Mouse (Mus musculus): ENCODE data around the gene Acod1. TPM values are rescaled to one million over a fixed set of nuclear protein-coding genes. Genes with fewer than 3 reads are reported as not detected.
A peak's percentile ranks its signal among the peaks of the same experiment; 100 is the strongest.

Gene Acod1
- polyA plus RNA-seq, 1 experiment from 2014 or later, result not detected

GRCm38 (mm10) chr14:103098587-103099235, 51.9 kb downstream of the Acod1 start:
- H3K27me3 ChIP-seq (ENCODE audit: insufficient read depth, low read length), result no peaks in the 10 kb centered on the region
- peak overlapping the region; percentile 100 for H3K27ac ChIP-seq
- DNase-seq (ENCODE audit: low spot score), result peak; percentile 82
- peaks cover 5% of the 10 kb centered on the region for H3K36me3 ChIP-seq (ENCODE audit: insufficient read depth, low read length)
- WGBS, result under 1% methylated on average over 75 of the region's 86 CpGs
- H3K4me1 ChIP-seq (replicated peaks; ENCODE audit: insufficient read depth, low read length), result 0 out of 2 replicates have a peak, but pooled peaks cover 3% of the 10 kb centered on the region
- peak overlapping the region; percentile 71 for H3K4me2 ChIP-seq (ENCODE audit: low read length)
- H3K9ac ChIP-seq (ENCODE audit: low read depth, low read length), result peak overlapping the region; percentile 100
- peak; percentile 64 for ATAC-seq (replicated peaks; ENCODE audit: low FRiP score, low read depth)
- no peak for TF ChIP-seq CTCF (IDR thresholded peaks at IDR 0.05; ENCODE audit: low read depth)
- H3K4me3 ChIP-seq (replicated peaks; ENCODE audit: low read depth, low read length), result peak overlapping the region; percentile 96
- H3K9me3 ChIP-seq (replicated peaks; ENCODE audit: low read length), result no peaks in the 10 kb centered on the region

GRCm38 (mm10) chr14:103099238-103099933, 52.6 kb downstream of the Acod1 start, which contains the start of gene Fbxl3:
Fbxl3 (minus strand) TSS chr14:103099566.
- H3K27ac ChIP-seq, result peak within 1 kb of the TSS; percentile 100
- under 1% methylated on average over 70 of the region's 88 CpGs for WGBS

GRCm38 (mm10) chr14:103100296-103100695, 53.5 kb downstream of the Acod1 start:
- Histone ChIP-seq H3K4me3 (replicated peaks; ENCODE audit: low read depth, low read length) (peak overlapping the region; percentile 96; the same call in 1 of the 2 replicates), H3K9me3 (replicated peaks; ENCODE audit: low read length) (no peaks in the 10 kb centered on the region), H3K27ac (no peak overlapping the region), H3K36me3 (ENCODE audit: insufficient read depth, low read length) (peaks cover 5% of the 10 kb centered on the region), H3K9ac (ENCODE audit: low read depth, low read length) (no peak overlapping the region), H3K4me1 (replicated peaks; ENCODE audit: insufficient read depth, low read length) (0 out of 2 replicates have a peak, but pooled peaks cover 3% of the 10 kb centered on the region), H3K27me3 (ENCODE audit: insufficient read depth, low read length) (no peaks in the 10 kb centered on the region), H3K4me2 (ENCODE audit: low read length) (peak overlapping the region; percentile 71)
- TF ChIP-seq CTCF (IDR thresholded peaks at IDR 0.05; ENCODE audit: low read depth), result no peak
- WGBS, result 77% methylated on average over 13 of the region's 13 CpGs
- ATAC-seq (replicated peaks; ENCODE audit: low FRiP score, low read depth) (no peak), DNase-seq (ENCODE audit: low spot score) (no peak)

More at GRCm38 (mm10) chr14:103099238-103099933, 52.6 kb downstream of the Acod1 start, which contains the start of gene Fbxl3:
- peak; percentile 93 for ATAC-seq (replicated peaks; ENCODE audit: low FRiP score, low read depth)
- peaks cover 5% of the 10 kb centered on the region for H3K36me3 ChIP-seq (ENCODE audit: insufficient read depth, low read length)
- peak within 1 kb of the TSS; percentile 100 for H3K9ac ChIP-seq (ENCODE audit: low read depth, low read length)
- no peak for TF ChIP-seq CTCF (IDR thresholded peaks at IDR 0.05; ENCODE audit: low read depth)
- no peaks in the 10 kb centered on the region for H3K27me3 ChIP-seq (ENCODE audit: insufficient read depth, low read length)
- H3K4me3 ChIP-seq (replicated peaks; ENCODE audit: low read depth, low read length), result peak within 1 kb of the TSS; percentile 96
- H3K4me2 ChIP-seq (ENCODE audit: low read length), result peak within 1 kb of the TSS; percentile 71
- H3K4me1 ChIP-seq (replicated peaks; ENCODE audit: insufficient read depth, low read length), result 0 out of 2 replicates have a peak, but pooled peaks cover 3% of the 10 kb centered on the region
- no peaks in the 10 kb centered on the region for H3K9me3 ChIP-seq (replicated peaks; ENCODE audit: low read length)
- DNase-seq (ENCODE audit: low spot score), result peak; percentile 96

- TF ChIP-seq CTCF (IDR thresholded peaks at IDR 0.05; ENCODE audit: low read depth), result no peak
- 59% methylated on average over 3 of the region's 3 CpGs for WGBS
- H3K36me3 ChIP-seq (ENCODE audit: insufficient read depth, low read length), result peaks cover 5% of the 10 kb centered on the region; the same call in 1 of the 2 replicates
- H3K4me1 ChIP-seq (replicated peaks; ENCODE audit: insufficient read depth, low read length), result 0 out of 2 replicates have a peak, but pooled peaks cover 3% of the 10 kb centered on the region
- no peaks in the 10 kb centered on the region for H3K27me3 ChIP-seq (ENCODE audit: insufficient read depth, low read length)
- no peak for DNase-seq (ENCODE audit: low spot score)
- H3K4me3 ChIP-seq (replicated peaks; ENCODE audit: low read depth, low read length), result no peak overlapping the region
- H3K9ac ChIP-seq (ENCODE audit: low read depth, low read length), result no peak overlapping the region
- peak overlapping the region; percentile 47; the same call in 1 of the 2 replicates for H3K27ac ChIP-seq
- no peak for ATAC-seq (replicated peaks; ENCODE audit: low FRiP score, low read depth)
- H3K9me3 ChIP-seq (replicated peaks; ENCODE audit: low read length), result no peaks in the 10 kb centered on the region
- no peak overlapping the region for H3K4me2 ChIP-seq (ENCODE audit: low read length)
These were observed 54.4 kb downstream of the Acod1 start for GRCm38 (mm10) chr14:103101171-103101570.

GRCm38 (mm10) chr14:103102246-103102645, 55.5 kb downstream of the Acod1 start:
- WGBS, result 41% methylated on average over 6 of the region's 6 CpGs
- H3K4me2 ChIP-seq (ENCODE audit: low read length), result no peak overlapping the region
- 0 out of 2 replicates have a peak, but pooled peaks cover 2% of the 10 kb centered on the region for H3K4me1 ChIP-seq (replicated peaks; ENCODE audit: insufficient read depth, low read length)
- peak; percentile 18 for DNase-seq (ENCODE audit: low spot score)
- TF ChIP-seq CTCF (IDR thresholded peaks at IDR 0.05; ENCODE audit: low read depth), result no peak
- H3K9me3 ChIP-seq (replicated peaks; ENCODE audit: low read length), result no peaks in the 10 kb centered on the region
- ATAC-seq (replicated peaks; ENCODE audit: low FRiP score, low read depth), result peak; percentile 48
- H3K4me3 ChIP-seq (replicated peaks; ENCODE audit: low read depth, low read length), result no peak overlapping the region
- H3K27me3 ChIP-seq (ENCODE audit: insufficient read depth, low read length), result no peaks in the 10 kb centered on the region
- no peaks in the 10 kb centered on the region for H3K36me3 ChIP-seq (ENCODE audit: insufficient read depth, low read length)
- no peak overlapping the region for H3K9ac ChIP-seq (ENCODE audit: low read depth, low read length)
- 0 out of 2 replicates have a peak overlapping the region, but pooled peaks have one; percentile 31 for H3K27ac ChIP-seq

- H3K4me2 ChIP-seq (ENCODE audit: low read length), result no peak overlapping the region
- no peaks in the 10 kb centered on the region for H3K4me1 ChIP-seq (replicated peaks; ENCODE audit: insufficient read depth, low read length)
- no peak overlapping the region for H3K9ac ChIP-seq (ENCODE audit: low read depth, low read length)
- DNase-seq (ENCODE audit: low spot score), result no peak
- no peak for TF ChIP-seq CTCF (IDR thresholded peaks at IDR 0.05; ENCODE audit: low read depth)
- WGBS, result 70% methylated on average over 10 of the region's 10 CpGs
- H3K27ac ChIP-seq, result 0 out of 2 replicates have a peak overlapping the region, but pooled peaks have one; percentile 31
- H3K4me3 ChIP-seq (replicated peaks; ENCODE audit: low read depth, low read length), result no peak overlapping the region
- ATAC-seq (replicated peaks; ENCODE audit: low FRiP score, low read depth), result no peak
- H3K36me3 ChIP-seq (ENCODE audit: insufficient read depth, low read length), result no peaks in the 10 kb centered on the region
- no peaks in the 10 kb centered on the region for H3K9me3 ChIP-seq (replicated peaks; ENCODE audit: low read length)
- H3K27me3 ChIP-seq (ENCODE audit: insufficient read depth, low read length), result no peaks in the 10 kb centered on the region
These were observed 56.1 kb downstream of the Acod1 start for GRCm38 (mm10) chr14:103102731-103103335.

Other genes starting within 250 kb of the Acod1 start
- gene Kctd12, start 64.3 kb upstream of the Acod1 start, polyA plus RNA-seq (2015; fragmentation: Nextera tagmentation; extraction: Ambion mirVana), result 8.6 and 8.7 TPM in 2 replicates
- gene Cln5, start 23.2 kb downstream of the Acod1 start, polyA plus RNA-seq (2015; fragmentation: Nextera tagmentation; extraction: Ambion mirVana), result 32.7 and 36.2 TPM in 2 replicates
- gene Fbxl3, start 52.6 kb downstream of the Acod1 start, polyA plus RNA-seq (2015; fragmentation: Nextera tagmentation; extraction: Ambion mirVana), result 27.6 and 28.5 TPM in 2 replicates

Data from kidney, postnatal 0 days (tissue).